Mouse (Mus musculus) olfactory bulb, adult 2 months (tissue): Measurements from ENCODE around the gene Olfr837.

Source experiments
- CTCF ChIP-seq: fragments of 200-500 bp; IDR thresholded peaks from 2 replicates; pipeline ENCODE4 v1.5.1; 2012; ENCODE audit warnings: low read depth, mild to moderate bottlenecking, low read length, moderate library complexity; ENCODE audit not compliant: insufficient read depth
- POLR2A ChIP-seq: fragments of 200-500 bp; IDR thresholded peaks from 2 replicates; pipeline ENCODE4 v1.6.1; 2012; ENCODE audit warnings: mild to moderate bottlenecking, low read depth, low read length, moderate library complexity; ENCODE audit not compliant: insufficient read depth

- TF ChIP-seq POLR2A (no peak), CTCF (no peak)
Measured at GRCm38 (mm10) chr9:19097286-19097685, 38.8 kb upstream of the Olfr837 start.
